Mouse (Mus musculus) spleen, adult 2 months (tissue): ENCODE results near the gene Trp53i11.

ENCODE experiments used
- CTCF ChIP-seq: fragments of 200-500 bp; IDR thresholded peaks from 2 replicates; pipeline ENCODE4 v1.5.1; 2011; ENCODE audit warnings: mild to moderate bottlenecking, inconsistent platforms; ENCODE audit not compliant: insufficient read depth, insufficient read length, insufficient replicate concordance; ENCODE audit errors: extremely low read depth
- POLR2A ChIP-seq: fragments of 200-500 bp; IDR thresholded peaks from 2 replicates; pipeline ENCODE4 v1.6.1; 2011; ENCODE audit warnings: low read depth, low read length, inconsistent platforms

- no peak for TF ChIP-seq POLR2A
- no peak for TF ChIP-seq CTCF
Measured at GRCm38 (mm10) chr2:93244090-93244443, 56.7 kb downstream of the Trp53i11 start.
